Mouse (Mus musculus): ENCODE results near the gene Prkcq.

Prkcq gene

DNA sequence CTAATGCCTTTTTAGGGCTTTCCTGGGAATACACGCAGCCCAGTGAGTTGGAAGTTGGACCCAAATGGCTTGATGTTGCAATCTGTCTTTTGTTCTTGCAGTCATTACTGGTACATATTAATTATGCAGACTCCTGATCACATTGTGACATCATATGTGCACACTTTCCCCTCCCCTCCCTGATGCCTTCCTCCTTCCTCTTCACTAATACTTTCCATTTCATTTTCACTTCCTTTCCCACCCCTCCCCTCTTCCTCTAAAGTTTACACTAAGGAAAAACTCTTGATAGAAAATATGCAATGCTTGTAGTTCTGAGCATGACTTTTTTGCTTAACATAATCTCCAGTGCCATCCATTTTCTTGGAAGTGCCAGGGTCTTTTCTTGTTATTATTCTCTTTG lies 16.4 kb downstream of the Prkcq start:
- DNase-seq = no peak

DNA sequence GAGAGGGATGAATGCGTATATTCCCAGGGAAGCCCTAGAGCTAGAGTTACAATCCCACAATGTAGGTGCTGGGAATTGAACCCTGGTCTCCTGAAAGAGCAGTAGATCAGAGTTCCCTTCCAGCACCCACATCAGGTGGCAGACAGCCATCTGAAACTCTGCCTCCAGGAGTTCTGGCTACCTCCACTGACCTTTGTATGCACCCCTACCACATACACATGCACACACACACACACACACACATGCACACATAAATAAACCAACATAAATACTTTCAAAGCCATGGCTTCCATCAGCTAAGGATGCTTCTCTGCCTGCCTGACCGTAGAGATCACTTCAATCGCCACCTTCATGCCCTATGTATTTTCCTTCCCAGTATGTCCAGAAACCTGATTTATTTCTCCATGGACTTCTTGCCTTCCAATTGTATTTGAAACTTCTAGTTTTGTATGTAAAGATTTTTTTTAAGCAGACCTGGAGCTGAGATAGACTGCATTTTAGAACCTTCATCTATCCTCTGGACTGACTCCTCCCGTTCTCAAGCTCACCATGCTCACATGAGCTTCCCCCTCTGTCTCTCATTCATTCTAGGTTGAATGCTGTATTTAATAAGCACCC lies 17.4 kb downstream of the Prkcq start:
- no peak for DNase-seq

DNA sequence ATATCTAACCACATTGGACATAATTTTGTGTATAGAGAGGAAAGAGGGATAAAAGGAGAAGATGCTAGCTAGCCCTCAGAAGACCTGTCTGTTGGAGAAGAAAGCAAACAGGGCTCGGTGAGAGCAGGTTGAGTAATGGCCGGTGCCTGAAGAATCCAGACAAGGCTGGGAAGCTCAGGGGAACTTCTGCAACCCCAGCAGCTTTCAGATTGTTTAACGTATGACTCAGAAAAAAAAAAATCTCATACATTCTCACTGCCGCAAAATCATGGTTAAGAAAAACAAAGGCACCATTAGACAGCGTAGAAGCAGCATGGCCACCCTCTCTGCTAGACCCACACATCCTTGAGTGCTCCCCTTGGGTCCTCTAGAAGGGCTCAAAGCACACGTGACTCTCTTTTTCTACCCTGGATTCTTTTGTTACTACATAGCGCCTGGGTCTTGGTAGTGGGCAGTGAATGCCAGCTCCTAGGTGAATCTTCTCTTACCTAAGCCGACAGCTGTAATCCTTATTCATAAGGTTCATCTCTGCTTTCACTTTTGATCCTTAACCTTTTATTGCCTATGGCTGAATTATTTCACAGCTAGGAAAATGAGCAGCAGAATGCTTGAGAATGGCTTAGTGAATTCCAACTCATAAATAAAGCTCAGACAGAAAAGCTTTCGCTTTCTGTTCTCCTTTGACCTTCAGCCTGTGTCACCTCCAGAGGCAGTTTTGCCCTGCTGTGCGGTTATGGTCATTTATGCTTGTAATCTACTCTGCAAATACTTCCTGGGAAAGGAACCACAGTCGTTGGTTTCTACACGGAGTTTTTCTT lies 20.6 kb downstream of the Prkcq start:
- DNase-seq = peak in 1 of 2 experiments; percentile 17

DNA sequence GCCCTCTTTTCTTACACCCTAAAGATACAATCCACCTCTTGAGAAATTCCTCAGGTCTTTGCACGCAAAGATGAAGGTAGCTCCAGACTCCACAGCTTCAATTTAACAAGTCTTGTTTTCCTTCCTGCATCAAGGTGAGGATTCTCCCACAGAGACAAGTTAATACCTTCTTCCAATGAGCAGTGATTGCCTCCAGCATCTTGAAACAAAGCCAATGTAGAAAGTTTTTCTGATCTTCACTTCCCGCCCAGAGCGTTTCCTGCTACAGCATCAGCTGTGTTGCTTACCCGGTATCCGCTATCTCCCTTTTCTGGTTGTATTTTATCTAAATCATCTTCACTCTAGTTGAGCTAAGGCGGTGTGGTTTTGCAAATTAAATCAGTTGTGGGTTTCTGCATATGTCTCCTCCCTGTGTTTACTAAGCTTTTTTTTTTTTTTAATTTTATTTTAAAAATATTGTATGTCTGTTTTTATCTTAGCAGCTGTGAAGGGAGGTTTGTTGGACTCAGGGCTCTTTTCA lies 21.3 kb downstream of the Prkcq start:
- DNase-seq = no peak

DNA sequence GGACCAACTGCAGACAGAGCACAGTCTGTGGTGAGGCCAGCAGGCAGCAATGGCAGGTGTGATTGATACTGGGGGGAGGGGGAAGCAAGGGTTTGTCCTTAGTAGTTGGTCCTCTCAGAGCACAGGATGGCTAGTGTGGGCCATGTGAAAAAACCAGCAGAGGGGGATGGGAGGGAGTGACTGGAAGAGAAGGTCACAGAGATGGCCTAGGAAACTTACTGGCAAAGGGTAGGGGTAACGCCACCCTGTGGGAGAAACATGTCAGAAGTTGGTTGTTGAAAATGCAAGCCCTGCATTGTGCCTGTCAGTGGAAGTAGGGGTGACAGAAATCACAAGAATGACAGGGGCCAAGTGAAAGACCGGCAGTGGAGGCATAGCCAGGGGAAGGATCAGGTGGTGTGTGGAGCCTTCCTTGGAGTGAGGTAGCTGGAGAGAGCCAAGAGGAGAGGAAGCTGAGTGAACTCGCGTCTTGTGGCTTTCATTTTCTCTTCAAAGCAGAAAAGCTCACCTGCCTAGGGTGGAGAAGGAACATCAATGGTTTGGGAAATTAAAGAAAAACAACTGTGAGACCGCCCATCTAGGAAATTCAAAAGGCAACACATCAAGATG lies 22.9 kb downstream of the Prkcq start:
- no peak for DNase-seq

DNA sequence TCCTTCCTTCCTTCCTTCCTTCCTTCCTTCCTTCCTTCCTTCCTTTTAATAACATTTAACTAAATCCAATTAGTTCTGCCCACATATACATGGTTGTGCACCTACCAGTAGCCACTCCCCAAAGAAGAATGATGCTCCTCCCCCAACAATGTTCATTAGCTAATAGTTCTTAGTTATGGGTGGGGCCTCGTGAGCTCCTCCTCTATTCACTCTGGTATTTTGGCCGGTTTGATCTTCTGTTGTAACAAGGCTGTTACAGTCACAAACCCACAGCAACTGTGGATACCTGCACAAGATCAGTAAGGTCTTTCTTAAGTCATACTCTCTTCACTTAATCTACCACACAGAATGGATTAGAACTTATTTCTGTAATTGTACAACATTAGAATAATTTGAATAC lies 24.2 kb downstream of the Prkcq start:
- DNase-seq = no peak

DNA sequence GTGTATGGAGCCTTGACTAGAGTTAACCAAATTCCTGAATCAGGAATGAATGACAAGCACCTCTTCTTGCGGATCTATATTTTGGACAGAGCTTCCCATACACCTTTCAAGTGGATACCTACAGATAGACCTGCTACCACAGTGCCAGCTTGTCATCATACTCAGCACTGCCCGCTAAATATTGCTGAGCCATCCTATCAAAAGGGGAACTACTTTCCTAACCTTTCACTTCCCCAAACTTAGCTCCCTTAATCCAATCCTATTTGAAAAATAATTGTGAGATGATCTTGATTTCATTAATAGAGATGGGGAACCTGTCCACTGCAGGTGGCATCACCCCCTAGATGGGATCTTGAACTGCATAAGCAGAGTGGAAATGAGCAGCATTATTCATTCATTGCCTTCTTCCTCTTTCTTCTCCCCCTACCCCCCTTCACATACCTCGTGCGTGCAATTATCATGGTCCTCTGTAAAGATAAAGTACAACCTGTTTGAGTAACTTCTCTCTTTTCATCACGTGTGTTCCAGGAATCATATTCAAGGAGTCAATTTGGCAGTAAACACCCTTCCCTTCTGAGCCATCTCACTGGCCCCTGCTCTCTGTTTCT lies 25.1 kb downstream of the Prkcq start:
- DNase-seq = no peak

DNA sequence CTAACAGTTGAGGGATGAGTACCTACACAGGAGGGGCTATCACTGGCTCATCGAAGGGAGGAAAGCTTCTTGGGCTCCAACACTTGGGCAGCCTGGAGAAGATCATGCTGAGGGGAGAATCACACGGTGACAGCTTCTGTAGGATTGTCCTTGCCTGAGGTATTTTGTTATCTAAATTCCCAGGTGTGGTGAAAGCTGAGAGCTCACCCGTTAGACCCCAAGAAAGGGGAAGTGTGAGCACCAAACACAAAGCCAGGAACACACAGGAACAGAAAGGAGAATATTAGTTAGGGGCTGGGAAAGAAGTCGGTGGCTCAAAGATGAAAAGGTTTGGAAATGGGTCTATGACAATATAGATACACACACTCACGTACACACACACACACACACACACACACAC lies 27.7 kb downstream of the Prkcq start:
- no peak for DNase-seq

DNA sequence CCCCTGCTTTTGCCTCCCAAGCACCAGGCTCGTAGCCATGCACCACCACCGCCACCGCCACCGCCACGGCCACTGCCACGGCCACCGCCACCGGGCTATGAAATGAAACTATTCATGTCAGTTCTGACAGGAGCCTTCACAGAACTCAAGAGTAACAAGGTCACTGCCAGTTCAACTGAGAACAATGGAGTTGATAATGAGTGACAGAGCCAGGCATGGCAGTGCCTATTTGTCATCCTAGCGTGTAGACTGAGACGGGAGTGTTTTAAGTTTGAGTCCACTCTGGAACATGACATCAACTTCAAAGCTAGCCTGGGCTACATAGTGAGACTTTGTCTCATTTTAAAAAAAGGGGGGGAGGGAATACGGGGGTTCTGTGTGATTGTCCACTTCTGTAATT lies 30.9 kb downstream of the Prkcq start:
- DNase-seq = no peak

DNA sequence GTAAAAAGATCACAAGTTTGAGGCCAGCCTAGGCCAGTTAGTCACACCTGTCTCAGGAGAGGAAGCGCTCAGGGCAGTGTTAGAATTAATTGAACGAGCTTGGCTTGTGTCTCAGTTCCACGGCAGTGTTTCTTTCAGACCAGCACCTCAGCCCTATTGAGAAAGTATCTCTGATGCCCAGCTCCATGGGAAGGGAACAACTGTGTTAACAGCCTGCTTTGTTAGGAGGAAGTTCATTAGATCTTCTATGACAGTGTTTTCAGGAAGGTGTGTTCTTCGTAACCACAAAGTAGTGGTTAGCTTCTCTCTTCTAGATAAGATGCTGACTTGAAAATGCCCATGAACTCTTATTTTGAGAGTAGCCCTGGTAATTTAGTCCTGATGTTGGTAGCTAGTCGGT lies 31.4 kb downstream of the Prkcq start:
- DNase-seq = no peak

DNA sequence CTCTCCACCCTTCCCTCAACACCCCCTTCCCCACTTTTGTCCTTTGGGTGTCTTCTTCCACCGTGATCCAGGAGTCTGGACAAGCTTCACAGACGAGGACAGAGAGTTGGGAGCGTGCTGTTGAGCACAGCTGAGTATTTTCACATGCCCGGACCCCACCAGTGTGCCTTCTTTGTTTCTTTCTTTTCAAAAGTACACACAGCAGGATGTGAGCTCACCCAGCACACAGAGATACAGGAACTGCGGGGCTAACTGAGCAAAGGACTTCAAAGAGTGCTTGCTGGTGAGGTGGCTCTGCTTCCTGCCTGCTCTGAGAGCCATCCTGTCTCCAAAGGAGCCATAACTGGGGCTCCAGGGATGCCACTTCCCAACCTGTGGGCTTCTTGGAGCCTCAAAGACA lies 32.3 kb downstream of the Prkcq start:
- DNase-seq = no peak

DNA sequence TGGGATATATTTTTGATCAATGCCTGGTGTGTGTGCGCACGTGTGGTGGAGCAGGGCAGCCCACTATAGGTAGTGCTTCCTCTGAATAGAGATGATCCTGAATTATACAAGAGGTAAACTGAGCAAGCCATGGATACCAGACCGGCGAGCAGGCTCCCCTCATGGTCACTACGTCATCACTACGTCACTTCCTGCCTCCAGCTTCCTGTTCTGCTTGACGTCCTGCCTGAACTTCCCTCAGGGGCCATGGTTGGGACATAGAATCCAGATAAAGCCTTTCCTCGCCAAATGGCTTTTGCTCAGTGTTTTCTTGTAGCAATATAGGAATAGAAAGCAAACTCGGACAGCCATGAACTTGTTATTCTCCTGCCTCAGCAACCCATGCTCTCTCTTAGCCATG lies 33.1 kb downstream of the Prkcq start:
- no peak for DNase-seq

DNA sequence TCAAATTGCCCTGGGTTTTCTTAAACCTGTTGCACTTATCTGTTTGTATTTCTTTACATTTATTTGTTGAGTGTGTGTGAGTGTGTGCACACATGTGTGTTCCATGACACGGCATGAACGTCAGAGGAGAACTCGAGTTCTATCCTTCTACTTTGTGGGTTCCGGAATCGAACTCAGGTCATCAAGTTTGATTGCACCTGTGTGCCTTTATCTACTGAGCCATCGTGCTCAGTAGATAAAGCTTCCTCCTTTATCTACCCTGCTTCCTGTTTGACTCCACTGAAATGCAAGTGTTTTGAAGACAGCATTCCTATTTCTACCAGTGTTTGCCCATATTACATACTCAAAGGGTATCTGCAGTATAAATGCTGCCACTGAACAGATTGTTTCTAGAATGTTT lies 33.8 kb downstream of the Prkcq start:
- no peak for DNase-seq

DNA sequence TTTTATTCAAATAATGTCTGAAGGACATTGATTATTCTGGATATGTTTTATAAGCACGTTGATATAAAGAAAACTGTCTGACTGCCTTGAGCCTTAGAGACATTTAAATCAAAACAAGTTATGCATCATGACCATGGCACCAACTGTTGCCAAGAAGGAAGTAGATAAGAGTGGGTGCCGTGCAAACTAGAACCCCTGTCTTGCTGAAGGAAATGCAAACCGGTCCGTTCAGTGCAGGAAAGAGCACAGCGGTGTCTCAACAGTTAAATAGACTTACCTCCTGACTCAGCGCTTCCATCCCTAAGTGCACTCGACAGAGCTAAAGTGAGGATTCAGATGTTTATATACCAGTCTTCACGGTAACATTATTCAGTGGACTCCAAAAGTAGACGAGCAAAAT lies 36.4 kb downstream of the Prkcq start:
- no peak for DNase-seq

DNA sequence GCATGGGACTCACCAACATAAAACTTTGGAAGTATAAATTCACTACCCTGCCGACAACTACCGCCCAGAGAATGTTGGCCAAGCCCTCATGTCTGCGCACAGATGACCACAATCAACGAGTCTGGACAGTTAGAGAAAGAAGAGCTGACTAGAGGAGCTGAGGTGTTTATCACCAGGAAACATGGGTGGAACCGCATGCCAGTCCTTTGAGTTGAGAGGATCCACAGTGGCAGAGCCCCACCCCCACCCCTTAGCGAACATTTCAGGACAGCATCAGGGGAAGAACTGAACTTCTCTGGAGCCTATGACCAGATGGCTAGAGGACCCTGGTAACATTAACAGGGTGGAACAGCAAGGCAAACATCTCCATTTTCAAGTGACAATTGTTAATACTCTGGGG lies 37.4 kb downstream of the Prkcq start:
- no peak for DNase-seq

DNA sequence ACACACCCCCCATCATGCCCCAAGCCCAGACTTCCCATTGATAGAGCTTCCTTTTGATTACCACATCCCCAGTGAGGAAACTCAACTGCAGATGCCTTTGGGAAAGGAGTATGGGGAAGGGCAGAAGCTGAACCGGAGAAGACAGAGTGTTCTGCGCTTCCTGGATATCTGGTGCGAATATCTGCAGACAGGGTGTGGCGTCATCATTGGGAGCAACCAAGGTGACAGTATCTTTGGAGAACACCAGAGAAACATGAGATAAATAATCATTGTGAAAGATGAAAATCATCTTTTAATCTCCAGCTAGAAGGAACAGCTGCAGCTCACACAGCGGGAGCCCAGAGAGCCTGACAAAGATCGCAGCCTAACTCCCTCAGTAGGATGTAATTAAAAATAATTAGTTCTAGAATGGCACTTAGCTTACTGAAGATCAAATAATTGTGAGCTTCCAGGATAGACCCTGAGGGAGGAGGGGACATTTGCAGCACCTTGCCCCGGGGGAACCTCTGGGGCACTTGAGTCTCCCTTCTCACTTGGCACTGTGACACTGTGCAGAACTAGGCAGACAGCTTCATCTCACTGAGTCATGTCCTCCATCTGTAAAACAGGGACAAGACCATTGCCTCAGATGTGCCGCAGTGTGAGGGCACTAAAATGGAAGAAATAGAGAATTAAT lies 38.5 kb downstream of the Prkcq start:
- DNase-seq = no peak

DNA sequence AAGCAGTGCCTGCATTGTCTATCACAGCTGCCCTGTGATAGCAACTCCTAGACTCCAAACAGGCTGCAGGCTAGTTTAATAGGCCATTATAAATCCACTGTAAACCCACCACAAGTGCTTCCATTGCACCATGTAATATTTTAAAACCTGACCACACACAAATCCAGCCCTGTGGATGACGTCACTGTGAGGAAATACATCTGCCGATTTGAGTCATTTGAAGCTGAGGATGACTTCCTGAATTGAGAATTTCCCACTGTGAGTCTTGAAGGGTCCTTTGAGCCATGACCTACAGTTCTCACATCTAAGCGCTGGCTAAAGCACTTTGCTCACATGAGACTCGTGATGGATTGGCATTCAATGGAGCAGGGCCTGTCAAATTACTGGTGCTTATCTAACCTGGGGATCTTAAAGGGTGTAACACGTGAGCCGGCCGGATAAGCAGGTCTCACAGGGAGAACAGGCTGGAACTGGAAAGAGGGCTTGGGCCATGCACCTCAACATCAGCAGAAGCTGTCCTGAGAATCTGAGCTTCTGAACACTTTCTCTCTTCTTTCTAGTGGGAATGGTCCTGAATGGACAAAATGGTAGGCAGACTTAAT lies 40.2 kb downstream of the Prkcq start:
- peak; percentile 8 to 25 for DNase-seq

DNA sequence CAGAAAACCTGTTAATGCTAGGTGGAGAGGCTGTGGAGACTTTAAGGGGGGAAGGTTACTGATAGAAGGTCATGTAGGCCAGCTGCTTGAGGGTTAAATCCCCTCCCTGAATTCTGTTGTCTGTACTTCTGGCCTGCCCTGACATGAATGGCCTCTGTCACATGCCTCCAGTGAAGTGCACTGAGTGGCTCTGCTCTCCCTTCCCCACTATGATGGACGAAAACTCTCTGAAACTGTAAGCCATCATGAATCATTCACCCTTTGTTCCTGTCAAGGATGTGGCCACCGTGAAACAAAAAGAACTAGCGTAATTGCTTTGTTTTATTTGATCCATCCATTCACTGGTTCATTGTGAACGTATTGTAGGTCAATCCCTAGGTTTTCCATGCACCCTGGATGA lies 44.5 kb downstream of the Prkcq start:
- no peak for DNase-seq

DNA sequence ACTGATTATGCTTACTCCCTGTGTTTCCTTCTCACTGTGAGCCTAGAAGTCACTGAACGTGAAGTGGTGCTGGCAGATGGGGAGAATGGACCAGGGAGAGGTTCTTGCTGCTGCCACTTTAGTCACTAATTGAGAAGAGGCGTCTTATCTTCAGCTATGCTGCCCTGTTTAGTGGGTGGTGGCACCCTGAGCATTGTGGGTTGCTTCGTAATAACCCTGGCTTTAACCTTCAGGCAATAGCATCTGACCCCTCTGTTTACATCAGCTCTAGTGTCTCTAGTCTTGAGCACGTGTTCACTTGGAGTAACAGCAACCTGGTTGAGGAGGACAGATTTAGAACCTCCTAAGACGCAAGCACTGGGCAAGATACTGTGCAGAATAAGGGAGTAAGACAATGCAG lies 44.9 kb downstream of the Prkcq start:
- no peak for DNase-seq

DNA sequence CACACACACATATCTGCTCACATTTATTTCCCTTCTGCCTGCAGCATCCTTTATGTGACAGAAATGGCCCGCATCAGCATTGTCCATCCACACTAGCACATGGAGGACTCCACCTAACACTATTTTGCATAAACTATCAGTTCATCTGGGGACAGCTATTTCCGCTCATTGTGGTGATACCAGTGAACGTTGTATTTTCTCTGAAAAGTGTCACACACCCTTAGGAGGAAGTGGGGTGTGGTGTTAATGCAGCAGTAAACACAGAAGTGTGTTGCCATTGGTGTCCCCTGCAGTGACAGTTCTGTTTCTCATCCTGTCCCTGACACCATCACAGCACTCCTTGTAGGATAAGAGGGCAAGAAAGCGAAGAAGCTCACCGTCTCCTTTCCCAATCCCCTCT lies 46.2 kb downstream of the Prkcq start:
- DNase-seq = no peak

DNA sequence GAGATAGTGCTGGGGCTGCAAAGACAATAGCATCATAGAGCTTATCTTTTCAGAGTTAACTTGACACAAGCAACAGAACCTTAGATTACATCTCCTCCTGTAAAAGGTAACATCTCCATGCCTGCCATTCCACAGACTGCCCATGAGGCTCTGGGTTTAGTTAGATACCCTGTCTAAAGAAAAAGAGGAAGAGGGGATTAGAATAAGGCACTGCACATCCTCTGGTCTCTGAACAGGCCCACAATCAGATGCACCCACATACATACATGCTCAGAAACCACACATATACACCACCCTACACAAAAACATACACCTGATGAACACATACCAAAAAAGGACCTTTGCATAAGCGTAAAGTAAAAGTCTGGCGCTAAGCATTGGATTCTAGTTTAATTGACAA lies 47.4 kb downstream of the Prkcq start:
- DNase-seq = no peak

DNA sequence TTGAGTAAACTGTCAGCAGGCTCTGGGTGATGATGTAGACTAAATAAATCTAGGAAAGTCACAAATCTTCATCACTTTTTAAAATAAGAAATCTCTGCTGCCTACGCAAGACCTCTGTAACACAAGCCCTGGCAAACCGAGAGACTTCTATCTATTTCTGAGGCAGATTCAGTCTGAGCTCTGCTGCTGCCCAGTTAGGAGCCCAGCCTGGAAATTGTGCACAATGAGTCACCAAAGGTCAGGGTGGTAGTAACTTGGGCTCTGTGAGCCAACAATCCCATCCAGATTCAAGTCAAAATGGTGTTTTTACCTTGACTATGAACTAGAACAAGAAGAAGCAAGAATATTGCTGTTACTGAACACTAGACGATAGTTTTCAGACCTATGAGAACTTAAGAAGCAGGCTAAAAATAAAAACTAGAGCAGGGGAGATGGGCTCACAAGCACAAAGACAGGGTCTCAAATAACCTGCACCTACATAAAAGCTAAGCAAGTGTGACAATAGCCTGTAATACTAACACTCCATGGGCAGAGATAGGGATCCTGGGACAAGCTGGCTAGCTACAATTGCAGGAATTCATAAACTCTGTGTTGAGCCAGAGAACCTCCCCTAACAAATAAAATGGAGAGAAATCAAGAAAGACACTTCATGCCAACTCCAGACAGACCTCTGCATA lies 53.0 kb downstream of the Prkcq start:
- DNase-seq = no peak

Data from kidney, postnatal 4 days (tissue).